Mouse (Mus musculus): ENCODE data around the gene Ddx23. TPM values are rescaled to one million over a fixed set of nuclear protein-coding genes. Genes with fewer than 3 reads are reported as not detected.
A peak's percentile ranks its signal among the peaks of the same experiment; 100 is the strongest.

Gene Ddx23
- polyA plus RNA-seq (2016; fragmentation: Nextera tagmentation; extraction: Ambion mirVana) = 23.9 and 24.1 TPM in 2 replicates

DNA sequence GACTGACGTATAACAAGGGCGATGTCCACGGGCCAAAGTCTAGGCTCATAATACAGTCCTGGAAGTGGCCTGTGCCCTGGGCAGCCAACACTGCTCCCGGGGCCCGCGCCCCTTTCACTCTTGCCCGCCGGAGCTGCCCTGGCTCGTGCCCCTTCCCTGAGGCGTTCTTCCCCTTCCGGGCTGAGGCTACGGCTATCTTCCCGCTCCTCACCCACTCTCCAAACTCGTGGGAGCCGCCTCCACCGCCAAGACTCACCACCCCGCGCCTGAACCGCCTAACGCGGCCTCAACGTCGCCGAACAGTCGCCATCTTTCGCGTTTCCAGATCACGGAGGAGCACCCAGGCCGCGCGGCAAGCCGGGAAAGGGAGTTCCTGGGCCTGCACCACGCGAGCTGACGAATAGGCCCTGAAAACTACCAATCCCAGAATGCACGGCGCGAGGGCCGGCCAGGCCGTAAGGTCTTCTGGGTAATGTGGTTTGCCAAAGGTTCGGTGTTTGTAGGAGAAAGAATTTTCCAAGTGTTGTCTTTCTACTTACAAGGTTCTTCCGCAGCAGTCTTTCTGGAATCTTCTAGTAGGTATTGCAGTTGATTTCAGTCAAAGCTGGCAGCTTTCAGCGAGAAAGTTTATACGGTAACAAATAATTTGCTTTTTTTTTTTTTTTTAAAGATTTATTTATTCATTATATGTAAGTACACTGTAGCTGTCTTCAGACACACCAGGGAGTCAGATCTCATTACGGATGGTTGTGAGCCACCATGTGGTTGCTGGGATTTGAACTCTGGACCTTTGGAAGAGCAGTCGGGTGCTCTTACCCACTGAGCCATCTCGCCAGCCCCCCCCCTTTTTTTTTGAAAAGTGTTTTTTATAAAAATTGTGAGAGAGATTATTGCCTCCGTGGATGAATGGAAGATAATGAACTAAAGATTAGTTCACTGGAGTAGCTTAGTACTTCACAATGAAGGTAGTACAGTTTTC, at the start of gene Ddx23:
Gene Ddx23, minus strand, starts transcription at position 328 of the 979 bp plus-strand sequence.
- peak; percentile 94 for ATAC-seq (ENCODE audit: low FRiP score)

DNA sequence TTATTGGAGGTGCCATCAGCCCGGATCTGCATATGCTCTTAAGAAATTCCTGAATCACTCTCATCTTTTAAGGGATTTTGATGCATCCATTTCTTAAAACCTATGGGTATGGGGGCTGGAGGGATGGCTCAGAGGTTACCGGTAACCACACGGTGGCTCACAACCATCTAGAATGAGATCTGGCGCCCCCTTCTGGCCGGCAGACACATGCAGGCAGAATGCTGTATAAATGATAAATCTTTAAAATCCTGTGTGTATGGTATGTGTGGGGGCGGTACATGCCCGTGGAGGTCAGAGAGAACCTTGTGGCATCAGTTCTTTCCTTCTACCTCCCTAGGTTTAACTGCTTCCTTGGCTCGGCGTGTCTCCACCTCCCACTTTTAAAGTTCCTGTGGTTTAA, 47.7 kb upstream of the Ddx23 start:
- peaks cover 5% of the 10 kb centered on the region; the same call in 1 of the 2 replicates for H3K4me1 ChIP-seq
- no peak for ATAC-seq (ENCODE audit: low FRiP score)
- no peak overlapping the region for H3K4me3 ChIP-seq (replicated peaks)
- H3K9ac ChIP-seq = no peak overlapping the region
- no peaks in the 10 kb centered on the region for H3K36me3 ChIP-seq (replicated peaks)
- H3K27ac ChIP-seq = no peak overlapping the region
- no peaks in the 10 kb centered on the region for H3K9me3 ChIP-seq
- no peak overlapping the region for H3K4me2 ChIP-seq
- H3K27me3 ChIP-seq = peaks cover 37% of the 10 kb centered on the region
- 16% methylated on average over 9 of the region's 9 CpGs for WGBS

More for the DNA sequence above, at the start of gene Ddx23:
- peaks cover 21% of the 10 kb centered on the region for H3K36me3 ChIP-seq (replicated peaks)
- peak within 1 kb of the TSS; percentile 85 for H3K27ac ChIP-seq
- H3K4me1 ChIP-seq = peaks cover 12% of the 10 kb centered on the region
- peak within 1 kb of the TSS; percentile 85 for H3K4me2 ChIP-seq
- H3K4me3 ChIP-seq (replicated peaks) = peak within 1 kb of the TSS; percentile 92
- peak within 1 kb of the TSS; percentile 87 for H3K9ac ChIP-seq
- no peaks in the 10 kb centered on the region for H3K27me3 ChIP-seq
- H3K9me3 ChIP-seq = no peaks in the 10 kb centered on the region
- 4% methylated on average over 48 of the region's 48 CpGs for WGBS

DNA sequence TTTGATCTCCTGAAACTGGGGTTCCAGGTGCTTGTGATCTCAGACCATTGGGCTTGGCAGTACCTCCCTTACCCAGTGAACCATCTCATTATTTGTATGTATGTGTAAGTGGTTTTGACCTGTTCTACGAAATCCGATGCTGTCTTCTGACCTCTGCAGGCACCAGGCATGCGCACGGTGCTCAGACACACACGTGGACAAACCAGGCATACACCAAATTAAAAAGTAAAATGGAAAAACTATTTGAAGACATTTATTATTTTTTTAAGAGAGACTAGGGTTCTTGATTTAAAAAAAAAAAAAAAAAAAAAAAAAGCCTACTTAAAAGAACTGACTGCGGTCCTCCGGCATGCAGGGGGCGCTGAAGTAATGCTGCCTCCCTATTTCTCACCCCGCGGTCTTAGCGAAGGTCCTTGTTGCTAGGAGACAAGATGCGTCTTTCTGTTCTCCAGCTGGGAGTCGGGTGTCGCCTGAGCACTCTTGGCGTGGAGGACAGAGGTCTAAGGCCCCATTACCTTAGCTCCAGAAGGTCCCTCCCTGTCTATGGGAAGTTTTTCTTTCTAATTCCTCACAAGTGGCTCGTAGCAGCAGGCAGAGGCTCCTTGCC, 45.2 kb upstream of the Ddx23 start, which contains the start of gene Ccdc65:
Gene Ccdc65, plus strand, starts transcription at position 442 of the 607 bp plus-strand sequence.
- H3K27me3 ChIP-seq = peaks cover 55% of the 10 kb centered on the region
- peak; percentile 67 for ATAC-seq (ENCODE audit: low FRiP score)
- H3K27ac ChIP-seq = no peak within 1 kb of the TSS
- H3K4me3 ChIP-seq (replicated peaks) = peak within 1 kb of the TSS; percentile 31
- H3K9ac ChIP-seq = no peak within 1 kb of the TSS
- no peaks in the 10 kb centered on the region for H3K9me3 ChIP-seq
- H3K36me3 ChIP-seq (replicated peaks) = no peaks in the 10 kb centered on the region
- H3K4me2 ChIP-seq = peak within 1 kb of the TSS; percentile 45
- 19% methylated on average over 16 of the region's 16 CpGs for WGBS
- peaks cover 5% of the 10 kb centered on the region; the same call in 1 of the 2 replicates for H3K4me1 ChIP-seq

DNA sequence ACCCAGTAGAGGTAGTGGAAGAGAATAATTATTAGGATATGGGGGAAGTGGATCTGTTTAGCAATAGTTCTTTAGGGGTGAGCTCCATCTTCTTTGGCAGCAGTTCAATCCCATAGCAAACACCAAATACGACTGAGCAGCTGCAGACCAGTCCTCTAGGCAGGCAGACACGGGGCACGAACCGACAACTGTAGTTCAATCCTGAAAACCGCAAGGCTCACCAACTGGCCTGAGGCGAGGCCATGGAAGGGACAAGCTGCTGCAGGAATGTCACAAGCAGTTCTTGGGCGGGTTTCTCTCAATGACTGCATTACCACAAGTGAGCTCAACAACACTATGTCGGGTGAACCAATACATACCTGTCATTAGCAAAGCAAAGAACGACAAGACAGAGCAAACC, 41.6 kb upstream of the Ddx23 start:
- no peaks in the 10 kb centered on the region for H3K36me3 ChIP-seq (replicated peaks)
- no peak overlapping the region for H3K27ac ChIP-seq
- no peak overlapping the region for H3K4me2 ChIP-seq
- 67% methylated on average over 9 of the region's 9 CpGs for WGBS
- ATAC-seq (ENCODE audit: low FRiP score) = no peak
- H3K27me3 ChIP-seq = peaks cover 85% of the 10 kb centered on the region
- H3K9ac ChIP-seq = no peak overlapping the region
- H3K4me3 ChIP-seq (replicated peaks) = no peak overlapping the region
- peaks cover 13% of the 10 kb centered on the region for H3K4me1 ChIP-seq
- no peaks in the 10 kb centered on the region for H3K9me3 ChIP-seq

DNA sequence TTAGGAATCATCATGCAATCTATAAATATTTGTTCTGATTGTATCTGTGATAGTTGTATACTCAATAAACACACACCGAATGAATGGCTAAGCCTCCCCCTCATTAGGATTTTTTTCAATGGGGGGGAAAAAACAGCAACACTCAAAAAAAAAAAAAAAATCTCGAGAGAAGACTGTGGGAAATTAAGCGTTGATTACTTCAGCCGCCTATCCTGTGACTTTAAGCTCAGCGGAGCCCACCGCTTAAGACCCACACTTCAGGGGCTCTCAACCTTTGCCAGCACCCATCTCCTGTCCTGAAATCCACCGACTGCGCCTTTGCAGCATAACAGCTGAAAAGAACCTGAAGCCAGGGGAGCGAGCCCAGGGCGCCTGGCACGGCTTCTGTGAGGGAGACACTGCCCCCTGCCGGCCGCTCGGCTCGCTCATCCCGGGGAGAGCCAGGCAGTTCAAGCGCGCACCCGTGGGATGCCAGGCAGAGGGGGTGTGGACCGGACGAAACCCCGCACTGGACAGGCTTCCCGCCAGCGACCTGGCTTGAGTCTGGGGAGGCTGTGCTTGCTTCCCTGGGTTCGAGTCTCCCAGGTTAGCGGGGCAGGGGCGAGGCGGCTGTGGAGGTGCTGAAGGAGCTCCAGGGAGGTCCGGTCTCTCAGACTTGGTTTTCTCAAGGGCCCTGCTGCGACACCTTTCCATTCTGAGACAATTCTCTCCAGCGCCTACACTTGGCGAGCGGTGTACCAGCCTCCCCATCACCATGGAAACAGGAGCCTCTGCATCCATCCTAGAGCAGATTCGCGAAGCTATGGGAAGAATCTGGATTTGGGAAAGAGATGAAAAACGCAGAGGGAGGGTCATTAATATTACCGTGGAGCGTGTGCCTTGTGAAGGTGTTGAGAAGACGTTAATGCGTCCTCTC, 36.8 kb upstream of the Ddx23 start:
- Histone ChIP-seq H3K4me3 (replicated peaks) (peak overlapping the region; percentile 39), H3K27ac (no peak overlapping the region)
- 4% methylated on average over 40 of the region's 40 CpGs for WGBS

DNA sequence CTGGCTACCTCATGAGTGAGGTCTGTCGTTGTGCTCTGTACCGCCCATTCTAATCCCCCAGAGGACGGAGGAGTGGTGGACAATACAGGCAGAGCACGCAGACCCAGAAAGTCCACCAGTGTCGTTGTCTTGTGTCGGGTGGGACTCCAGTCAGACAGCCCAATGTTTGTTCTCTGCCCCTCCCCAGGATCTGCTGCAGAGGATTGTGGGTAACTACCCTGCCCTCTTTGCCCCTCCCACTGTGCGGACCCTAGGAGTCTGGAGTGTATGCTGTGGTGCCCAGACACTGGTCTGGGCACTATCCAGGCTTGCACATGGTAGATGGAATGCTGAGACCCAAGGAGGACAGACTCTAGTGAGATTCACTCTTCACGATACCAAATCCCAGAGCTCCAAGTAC, 33.5 kb upstream of the Ddx23 start:
- no peaks in the 10 kb centered on the region for H3K9me3 ChIP-seq
- no peak overlapping the region for H3K9ac ChIP-seq
- ATAC-seq (ENCODE audit: low FRiP score) = no peak
- H3K4me2 ChIP-seq = no peak overlapping the region
- H3K36me3 ChIP-seq (replicated peaks) = no peaks in the 10 kb centered on the region
- H3K4me1 ChIP-seq = peaks cover 25% of the 10 kb centered on the region
- H3K27me3 ChIP-seq = peaks cover 26% of the 10 kb centered on the region
- H3K4me3 ChIP-seq (replicated peaks) = no peak overlapping the region
- H3K27ac ChIP-seq = no peak overlapping the region
- 60% methylated on average over 8 of the region's 8 CpGs for WGBS

More for the DNA sequence above, 36.8 kb upstream of the Ddx23 start:
- peaks cover 12% of the 10 kb centered on the region for H3K4me1 ChIP-seq
- no peaks in the 10 kb centered on the region for H3K9me3 ChIP-seq
- H3K4me2 ChIP-seq = peak overlapping the region; percentile 65
- H3K9ac ChIP-seq = peak overlapping the region; percentile 48
- H3K36me3 ChIP-seq (replicated peaks) = no peaks in the 10 kb centered on the region
- H3K27me3 ChIP-seq = peaks cover 56% of the 10 kb centered on the region
- peak; percentile 84 for ATAC-seq (ENCODE audit: low FRiP score)

DNA sequence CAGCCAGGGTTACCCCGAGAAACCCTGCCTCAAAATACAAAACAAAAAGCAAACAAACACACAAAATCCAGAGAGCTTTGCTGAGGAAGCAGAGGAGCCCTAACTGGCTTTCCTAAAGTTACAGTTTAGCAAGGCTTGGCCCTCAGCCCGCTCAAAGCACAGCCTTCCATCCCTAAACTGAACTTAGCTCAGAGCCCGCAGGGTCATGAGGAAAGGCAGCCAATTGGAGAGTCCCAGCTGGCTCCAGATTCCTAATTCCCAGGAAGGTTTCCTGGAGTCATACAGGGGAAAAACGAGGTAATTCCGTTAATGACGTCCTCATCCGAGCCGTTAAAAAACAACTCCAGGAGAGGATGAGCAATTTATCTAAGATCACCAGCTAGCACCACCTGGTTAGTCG, 33.0 kb upstream of the Ddx23 start:
- H3K4me2 ChIP-seq = no peak overlapping the region
- peaks cover 21% of the 10 kb centered on the region for H3K27me3 ChIP-seq
- ATAC-seq (ENCODE audit: low FRiP score) = no peak
- H3K27ac ChIP-seq = no peak overlapping the region
- no peak overlapping the region for H3K4me3 ChIP-seq (replicated peaks)
- no peak overlapping the region for H3K9ac ChIP-seq
- H3K36me3 ChIP-seq (replicated peaks) = no peaks in the 10 kb centered on the region
- H3K9me3 ChIP-seq = no peaks in the 10 kb centered on the region
- WGBS = 66% methylated on average over 9 of the region's 9 CpGs
- peaks cover 30% of the 10 kb centered on the region for H3K4me1 ChIP-seq

DNA sequence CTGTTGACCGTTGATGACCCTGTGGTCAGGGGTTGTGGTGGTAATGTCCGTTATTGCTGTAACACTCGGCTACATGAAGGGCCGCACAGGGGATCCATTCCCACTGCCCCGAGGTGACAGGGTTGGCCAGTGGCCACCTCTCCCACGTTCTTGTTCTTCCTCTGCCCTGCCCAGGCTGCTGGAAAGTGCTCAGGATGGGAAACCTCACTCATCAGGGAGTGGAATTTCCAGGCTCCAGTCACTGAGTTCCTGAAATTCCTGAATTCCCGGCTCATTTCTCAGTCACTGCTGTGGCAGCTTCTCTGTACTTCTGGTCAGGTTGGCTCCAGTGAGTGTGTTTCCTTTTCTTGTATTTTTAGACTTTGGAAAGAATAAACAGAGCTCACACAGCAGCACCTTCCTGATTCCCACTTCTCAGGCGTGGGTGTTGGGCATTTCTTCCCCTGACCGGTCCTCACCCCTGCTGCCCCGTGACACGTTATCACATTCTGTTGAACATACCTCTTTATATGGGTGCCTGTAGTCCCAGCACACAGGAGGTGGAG, 29.5 kb upstream of the Ddx23 start:
- no peaks in the 10 kb centered on the region for H3K36me3 ChIP-seq (replicated peaks)
- H3K9ac ChIP-seq = no peak overlapping the region
- peaks cover 6% of the 10 kb centered on the region; the same call in 1 of the 2 replicates for H3K27me3 ChIP-seq
- H3K4me1 ChIP-seq = peaks cover 31% of the 10 kb centered on the region
- H3K4me2 ChIP-seq = no peak overlapping the region
- H3K27ac ChIP-seq = no peak overlapping the region
- H3K4me3 ChIP-seq (replicated peaks) = no peak overlapping the region
- H3K9me3 ChIP-seq = no peaks in the 10 kb centered on the region
- WGBS = 63% methylated on average over 11 of the region's 11 CpGs
- ATAC-seq (ENCODE audit: low FRiP score) = no peak

DNA sequence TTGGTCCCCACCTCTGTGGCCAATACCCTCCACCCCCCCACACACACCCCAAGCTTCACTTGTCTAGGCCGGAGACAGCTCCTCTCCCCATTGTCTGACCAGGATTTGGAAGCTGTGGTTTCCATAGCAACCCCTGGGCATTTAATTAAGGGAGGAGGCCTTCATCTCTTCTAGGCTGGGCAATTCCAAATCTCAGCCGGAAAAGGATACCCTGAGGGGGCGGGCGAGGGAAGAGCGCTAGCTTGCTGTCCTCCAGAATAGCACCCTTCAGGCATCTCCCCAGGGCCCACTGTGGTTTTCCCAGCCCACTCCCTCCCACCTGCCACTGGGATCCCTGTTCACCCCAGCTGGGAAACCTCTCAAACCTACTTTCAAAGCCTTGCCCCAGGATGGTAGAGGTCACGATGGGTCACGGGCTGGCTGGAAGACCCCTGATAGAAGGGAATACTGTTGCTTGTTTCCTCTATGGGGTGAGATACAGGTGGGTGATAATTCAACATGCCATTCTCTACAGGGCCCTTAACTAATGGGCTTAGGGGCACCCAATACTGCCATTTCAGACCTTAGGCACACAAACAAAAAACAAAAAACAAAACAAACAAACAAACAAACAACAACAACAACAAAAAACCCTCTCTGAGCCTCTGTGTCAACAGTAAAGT, 28.9 kb upstream of the Ddx23 start:
- Histone ChIP-seq H3K27ac (peak overlapping the region; percentile 61; the same call in 1 of the 2 replicates), H3K4me3 (replicated peaks) (no peak overlapping the region), H3K9me3 (no peaks in the 10 kb centered on the region), H3K27me3 (peaks cover 6% of the 10 kb centered on the region; the same call in 1 of the 2 replicates), H3K4me2 (peak overlapping the region; percentile 30), H3K9ac (peak overlapping the region; percentile 18; the same call in 1 of the 2 replicates), H3K4me1 (peaks cover 31% of the 10 kb centered on the region), H3K36me3 (replicated peaks) (no peaks in the 10 kb centered on the region)
- ATAC-seq (ENCODE audit: low FRiP score) = peak; percentile 68; the same call in 1 of the 2 replicates
- WGBS = 5% methylated on average over 7 of the region's 7 CpGs

DNA sequence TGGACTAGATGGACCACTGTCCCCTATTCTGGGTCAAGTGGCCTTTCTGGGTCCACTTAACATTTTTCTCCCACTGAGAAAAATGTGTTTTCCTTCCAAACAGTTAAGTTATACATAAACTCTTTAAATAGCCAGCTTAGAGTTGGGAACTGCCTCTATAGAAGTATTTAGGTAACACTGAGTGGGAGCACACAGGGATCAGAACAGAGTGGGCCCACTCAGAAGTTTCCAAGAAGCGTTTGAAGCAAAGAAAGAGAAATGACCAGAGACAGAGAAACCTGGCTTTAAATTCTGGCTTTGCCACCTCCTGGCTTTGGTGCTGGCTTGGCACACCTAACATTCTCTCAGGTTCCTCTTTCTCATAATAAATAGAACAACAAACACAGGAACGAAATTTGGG, 27.0 kb upstream of the Ddx23 start:
- Histone ChIP-seq H3K27me3 (no peaks in the 10 kb centered on the region), H3K9me3 (no peaks in the 10 kb centered on the region), H3K9ac (no peak overlapping the region), H3K4me3 (replicated peaks) (no peak overlapping the region), H3K4me2 (no peak overlapping the region), H3K27ac (no peak overlapping the region), H3K36me3 (replicated peaks) (no peaks in the 10 kb centered on the region), H3K4me1 (peaks cover 31% of the 10 kb centered on the region)
- no peak for ATAC-seq (ENCODE audit: low FRiP score)
- 87% methylated on average over 2 of the region's 2 CpGs for WGBS

DNA sequence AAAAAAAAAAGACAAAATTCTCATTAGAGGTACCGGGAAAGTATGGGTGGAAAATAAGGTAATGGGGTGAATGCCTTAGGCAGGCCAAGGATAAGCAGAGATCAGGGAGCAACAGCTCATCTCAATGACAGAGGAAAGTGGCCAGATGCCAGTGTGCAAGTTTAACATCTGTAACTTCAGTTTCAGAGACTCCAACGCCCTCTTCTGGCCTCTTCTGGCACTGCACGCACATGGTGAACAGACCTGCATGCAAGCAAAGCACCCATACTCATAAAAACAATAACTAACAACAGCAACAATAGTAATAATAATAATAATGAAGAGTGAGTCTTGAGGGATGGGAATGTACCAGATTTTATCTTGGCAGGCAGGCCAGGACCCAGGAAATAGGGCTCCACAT, 23.2 kb upstream of the Ddx23 start:
- no peak for ATAC-seq (ENCODE audit: low FRiP score)
- Histone ChIP-seq H3K9ac (no peak overlapping the region), H3K4me3 (replicated peaks) (no peak overlapping the region), H3K4me2 (no peak overlapping the region), H3K36me3 (replicated peaks) (no peaks in the 10 kb centered on the region), H3K4me1 (peaks cover 14% of the 10 kb centered on the region), H3K27ac (no peak overlapping the region), H3K27me3 (peaks cover 6% of the 10 kb centered on the region; the same call in 1 of the 2 replicates), H3K9me3 (no peaks in the 10 kb centered on the region)
- 75% methylated on average over 3 of the region's 3 CpGs for WGBS

Measured in forebrain, embryonic 12.5 days (tissue).